Mouse (Mus musculus) urinary bladder, adult 2 months (tissue): ENCODE measurements around the gene Rpl41. TPM values are rescaled to one million over a fixed set of nuclear protein-coding genes. Genes with fewer than 3 reads are reported as not detected.
"Not testable (repeated sequence)": the region's sequence is repeated elsewhere in the genome, so short reads cannot be mapped to it uniquely, and the experiment has no call there.

Experiments used
- DNase-seq: peaks from one replicate; pipeline ENCODE4 v3.0.0; 2022; ENCODE audit warnings: low spot score
- polyA plus RNA-seq: library from polyadenylated mRNA; depleted of rRNA; stranded (reverse); fragments of >200 nt; gene quantifications from 2 replicates; pipeline ENCODE4 v1.2.3, GENCODE M21; 2012

Gene Rpl41
- polyA plus RNA-seq, 1 experiment: 2,645 TPM

- no peak for DNase-seq
These were observed 24.1 kb downstream of the Rpl41 start for GRCm38 (mm10) chr10:128524732-128525662.

GRCm38 (mm10) chr10:128524111-128524731 is 24.9 kb downstream of the Rpl41 start:
- DNase-seq: no peak

GRCm38 (mm10) chr10:128522351-128522750 is 26.8 kb downstream of the Rpl41 start:
- DNase-seq: no peak

- DNase-seq: no peak
These were observed 28.5 kb downstream of the Rpl41 start for GRCm38 (mm10) chr10:128520591-128520990.

- DNase-seq: no peak
These were observed 30.3 kb downstream of the Rpl41 start for GRCm38 (mm10) chr10:128518833-128519232.

- DNase-seq: no peak
These were observed 32.4 kb downstream of the Rpl41 start for GRCm38 (mm10) chr10:128516677-128517076.

- DNase-seq: no peak
These were observed 33.1 kb downstream of the Rpl41 start for GRCm38 (mm10) chr10:128516029-128516428.

GRCm38 (mm10) chr10:128515044-128515443 is 34.1 kb downstream of the Rpl41 start:
- no peak for DNase-seq

GRCm38 (mm10) chr10:128511761-128512160 is 37.3 kb downstream of the Rpl41 start:
- no peak for DNase-seq

GRCm38 (mm10) chr10:128511189-128511588 is 37.9 kb downstream of the Rpl41 start:
- no peak for DNase-seq

GRCm38 (mm10) chr10:128510301-128510700 is 38.8 kb downstream of the Rpl41 start:
- DNase-seq: no peak

GRCm38 (mm10) chr10:128509831-128510230 is 39.3 kb downstream of the Rpl41 start:
- no peak for DNase-seq

GRCm38 (mm10) chr10:128509203-128509602 is 39.9 kb downstream of the Rpl41 start:
- no peak for DNase-seq

GRCm38 (mm10) chr10:128508260-128508659 is 40.8 kb downstream of the Rpl41 start:
- DNase-seq: no peak

- DNase-seq: no peak
These were observed 43.1 kb downstream of the Rpl41 start for GRCm38 (mm10) chr10:128505974-128506373.

- not testable (repeated sequence) for DNase-seq
These were observed 43.8 kb downstream of the Rpl41 start for GRCm38 (mm10) chr10:128505371-128505667.

GRCm38 (mm10) chr10:128504641-128505370 is 44.3 kb downstream of the Rpl41 start:
- no peak for DNase-seq

- DNase-seq: no peak
These were observed 45.1 kb downstream of the Rpl41 start for GRCm38 (mm10) chr10:128504012-128504411.

- no peak for DNase-seq
These were observed 45.6 kb downstream of the Rpl41 start for GRCm38 (mm10) chr10:128503532-128503931.

GRCm38 (mm10) chr10:128502341-128502740 is 46.8 kb downstream of the Rpl41 start:
- DNase-seq: no peak

- DNase-seq: peak; percentile 48
These were observed 49.9 kb downstream of the Rpl41 start for GRCm38 (mm10) chr10:128499116-128499671.

GRCm38 (mm10) chr10:128498590-128498989 is 50.5 kb downstream of the Rpl41 start, which contains the start of gene Myl6b:
Myl6b (minus strand) TSS chr10:128498685.
- DNase-seq: peak; percentile 85
